Mouse (Mus musculus): ENCODE measurements around the gene Hao1. TPM values are rescaled to one million over a fixed set of nuclear protein-coding genes. Genes with fewer than 3 reads are reported as not detected.

Gene Hao1
- polyA plus RNA-seq, 1 experiment from 2014 or later = not detected

DNA sequence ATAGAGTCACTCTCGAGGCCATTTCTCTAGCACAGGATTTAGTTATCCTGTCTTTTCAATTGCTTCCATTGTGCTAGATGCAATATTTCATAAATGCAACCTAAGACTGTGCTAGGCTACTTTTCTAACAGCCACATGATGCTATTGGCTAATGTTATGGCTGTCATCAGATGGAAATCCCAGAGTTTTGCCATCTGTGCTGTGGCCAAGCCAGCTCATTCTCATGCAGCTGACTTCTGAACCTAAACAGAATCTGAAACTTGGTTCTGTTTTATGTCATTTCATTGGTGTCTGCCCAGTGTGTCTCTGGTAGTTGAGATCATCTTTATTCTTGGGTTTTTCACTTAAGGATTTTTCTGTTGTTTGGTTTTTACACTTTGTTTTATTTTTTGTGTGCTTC is 103.2 kb downstream of the Hao1 start:
- no peak overlapping the region for H3K4me3 ChIP-seq (ENCODE audit: low read depth, low read length)
- H3K27ac ChIP-seq (ENCODE audit: low read depth, low read length) = no peak overlapping the region
- ATAC-seq (ENCODE audit: low FRiP score) (no peak), DNase-seq (ENCODE audit: low spot score) (no peak)
- H3K27me3 ChIP-seq (ENCODE audit: control insufficient read depth, insufficient read depth, low read length) = no peaks in the 10 kb centered on the region
- no peak overlapping the region for H3K9ac ChIP-seq (ENCODE audit: low read depth, low read length)
- H3K9me3 ChIP-seq (ENCODE audit: control insufficient read depth, low read length) = no peaks in the 10 kb centered on the region
- no peaks in the 10 kb centered on the region for H3K4me1 ChIP-seq (replicated peaks; ENCODE audit: control insufficient read depth, insufficient read depth, low read length)
- no peak overlapping the region for H3K4me2 ChIP-seq (replicated peaks; ENCODE audit: low read depth, low read length)
- 89% methylated on average over 1 of the region's 1 CpGs for WGBS
- no peaks in the 10 kb centered on the region for H3K36me3 ChIP-seq (ENCODE audit: control insufficient read depth, insufficient read depth, low read length)

Other genes starting within 250 kb of the Hao1 start
- gene Tmx4, start 89.8 kb upstream of the Hao1 start, polyA plus RNA-seq (2014; fragmentation: Nextera tagmentation; extraction: Ambion mirVana) = 49.8 and 50.6 TPM in 2 replicates
- 9.5 and 10.7 TPM in 2 replicates for gene Plcb1, start 231.7 kb upstream of the Hao1 start, polyA plus RNA-seq (2014; fragmentation: Nextera tagmentation; extraction: Ambion mirVana)